Mouse (Mus musculus): ENCODE data around the gene Rgsl1. TPM values are rescaled to one million over a fixed set of nuclear protein-coding genes. Genes with fewer than 3 reads are reported as not detected.

Gene Rgsl1
- total RNA-seq, 2 experiments from 2014 or later = 1.7 to 2.6 TPM

- no peak overlapping the region for H3K27ac ChIP-seq
- no peak for TF ChIP-seq CTCF (IDR thresholded peaks at IDR 0.05)
- no peak overlapping the region for H3K4me3 ChIP-seq
- intact Hi-C loops (cut with DNase I) = no loop called here
- DNase-seq (ENCODE audit: extremely low spot score in 1 of 2, low spot score in 2 of 2) = no peak
Measured at GRCm38 (mm10) chr1:153830746-153831145, 13.2 kb downstream of the Rgsl1 start.

DNA sequence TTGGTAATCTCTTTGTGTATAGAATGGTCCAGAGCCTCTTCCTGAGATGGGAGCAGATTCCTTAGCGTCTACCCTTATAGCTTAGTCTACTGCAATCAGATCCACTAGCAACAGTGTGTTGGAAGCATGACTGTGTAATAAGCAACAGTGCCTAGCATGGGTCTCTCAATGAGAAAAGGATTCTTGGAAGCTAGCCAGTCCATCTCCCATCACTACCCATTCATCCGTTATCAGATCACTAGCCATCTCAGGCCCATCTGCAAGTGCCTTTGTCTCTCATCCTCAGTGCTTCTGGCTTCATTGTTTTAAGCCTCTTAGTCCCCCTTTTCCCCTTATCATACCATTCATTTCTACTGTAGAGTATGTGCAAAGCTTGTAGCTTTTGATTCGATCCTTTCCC is 23.7 kb downstream of the Rgsl1 start:
- TF ChIP-seq CTCF (IDR thresholded peaks at IDR 0.05) = no peak
- no peak for DNase-seq (ENCODE audit: extremely low spot score in 1 of 2, low spot score in 2 of 2)
- Histone ChIP-seq H3K27ac (no peak overlapping the region), H3K4me3 (no peak overlapping the region)
- intact Hi-C loops (cut with DNase I) = no loop called here

GRCm38 (mm10) chr1:153814278-153814677 is 29.7 kb downstream of the Rgsl1 start:
- no peak for DNase-seq (ENCODE audit: extremely low spot score in 1 of 2, low spot score in 2 of 2)

DNA sequence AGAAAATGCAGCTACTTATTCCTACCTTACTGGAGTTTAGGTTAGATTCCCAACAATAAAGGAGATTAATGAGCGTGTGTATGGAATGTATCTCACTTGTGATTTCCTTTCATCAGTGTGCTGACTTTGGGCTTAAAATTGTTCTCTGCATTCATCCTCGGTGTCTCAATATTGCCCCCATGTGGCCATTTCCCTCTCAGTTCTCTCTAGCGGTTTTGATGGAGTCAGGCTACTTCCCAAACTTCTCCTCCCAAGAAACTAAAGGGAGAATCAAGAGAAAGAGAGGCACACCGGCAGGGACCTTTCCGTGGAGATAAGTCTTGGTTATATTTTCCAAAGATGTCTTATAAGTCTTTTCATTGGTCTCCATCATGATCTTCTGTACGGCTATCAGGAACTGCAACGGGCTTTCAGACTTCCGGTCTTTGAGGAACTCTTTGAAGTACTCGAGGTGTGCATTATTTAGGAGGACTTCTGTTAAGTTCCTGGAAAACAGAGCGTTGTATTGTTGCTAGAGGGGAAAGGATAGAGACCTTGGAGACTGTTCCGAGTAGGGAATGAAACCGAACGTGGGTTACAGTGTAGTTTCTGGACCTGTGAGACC is 36.5 kb downstream of the Rgsl1 start:
- H3K4me3 ChIP-seq = no peak overlapping the region
- intact Hi-C loops (cut with DNase I) = loop anchor here (2.0 to 5.0 kb wide), 2 partner anchors 59 to 250 kb away; partner anchors contain the start of gene Rnasel
- TF ChIP-seq CTCF (IDR thresholded peaks at IDR 0.05) = peak; percentile 80
- DNase-seq (ENCODE audit: extremely low spot score in 1 of 2, low spot score in 2 of 2) = peak; percentile 49 to 66
- H3K27ac ChIP-seq = no peak overlapping the region

More at GRCm38 (mm10) chr1:153814278-153814677, 29.7 kb downstream of the Rgsl1 start:
- intact Hi-C loops (cut with DNase I) = no loop called here
- Histone ChIP-seq H3K27ac (no peak overlapping the region), H3K4me3 (no peak overlapping the region)
- TF ChIP-seq CTCF (IDR thresholded peaks at IDR 0.05) = no peak

DNA sequence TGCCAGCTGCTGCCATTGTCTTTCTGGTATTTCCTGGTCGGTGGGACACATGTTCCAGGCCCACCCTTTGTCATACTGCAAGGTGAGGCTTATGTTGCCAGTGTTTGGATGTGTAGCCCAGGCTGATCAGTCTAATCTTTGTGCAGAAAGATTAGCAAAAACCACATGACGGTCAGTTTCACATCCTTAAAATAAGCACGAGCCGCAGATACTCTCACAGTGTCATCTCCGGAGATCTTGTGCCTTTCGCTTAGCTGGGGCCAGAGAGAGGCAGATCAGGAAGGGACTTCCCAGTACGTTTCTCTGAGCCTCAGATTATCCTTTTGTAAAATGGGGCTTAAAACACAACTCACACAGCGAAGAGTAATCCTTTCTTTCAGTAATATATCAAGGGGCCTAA is 40.4 kb downstream of the Rgsl1 start:
- intact Hi-C loops (cut with DNase I) = no loop called here
- TF ChIP-seq CTCF (IDR thresholded peaks at IDR 0.05) = no peak
- no peak for DNase-seq (ENCODE audit: extremely low spot score in 1 of 2, low spot score in 2 of 2)

GRCm38 (mm10) chr1:153802691-153803090 is 41.3 kb downstream of the Rgsl1 start:
- TF ChIP-seq CTCF (IDR thresholded peaks at IDR 0.05) = no peak
- no peak for DNase-seq (ENCODE audit: extremely low spot score in 1 of 2, low spot score in 2 of 2)
- intact Hi-C loops (cut with DNase I) = no loop called here
- H3K27ac ChIP-seq = no peak overlapping the region
- no peak overlapping the region for H3K4me3 ChIP-seq

More for the DNA sequence above, 40.4 kb downstream of the Rgsl1 start:
- H3K4me3 ChIP-seq = no peak overlapping the region
- no peak overlapping the region for H3K27ac ChIP-seq

- intact Hi-C loops (cut with DNase I) = no loop called here
- no peak for DNase-seq (ENCODE audit: extremely low spot score in 1 of 2, low spot score in 2 of 2)
- Histone ChIP-seq H3K27ac (no peak overlapping the region), H3K4me3 (no peak overlapping the region)
- TF ChIP-seq CTCF (IDR thresholded peaks at IDR 0.05) = no peak
Measured at GRCm38 (mm10) chr1:153794241-153794640, 49.7 kb downstream of the Rgsl1 start.

DNA sequence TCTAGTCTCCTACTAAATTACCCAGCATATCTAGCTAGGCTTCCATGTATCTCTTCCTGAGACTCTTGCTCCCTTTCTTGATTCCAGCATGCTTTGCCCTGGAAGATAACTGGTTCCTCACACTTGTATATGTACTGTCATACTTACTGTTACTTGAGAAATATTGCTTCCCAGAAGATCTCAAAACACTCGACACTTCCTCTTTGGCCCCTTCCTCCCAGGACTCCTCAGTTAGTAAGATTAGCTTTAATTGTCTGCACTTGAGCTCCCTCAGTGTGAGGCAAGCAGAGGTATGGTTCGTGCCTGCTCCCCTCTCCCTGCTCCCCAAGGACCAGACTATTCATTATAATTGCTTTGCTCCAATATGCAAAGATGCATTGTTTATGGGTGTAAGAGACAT is 53.2 kb downstream of the Rgsl1 start:
- intact Hi-C loops (cut with DNase I) = no loop called here
- no peak for TF ChIP-seq CTCF (IDR thresholded peaks at IDR 0.05)
- Histone ChIP-seq H3K4me3 (no peak overlapping the region), H3K27ac (no peak overlapping the region)
- no peak for DNase-seq (ENCODE audit: extremely low spot score in 1 of 2, low spot score in 2 of 2)

DNA sequence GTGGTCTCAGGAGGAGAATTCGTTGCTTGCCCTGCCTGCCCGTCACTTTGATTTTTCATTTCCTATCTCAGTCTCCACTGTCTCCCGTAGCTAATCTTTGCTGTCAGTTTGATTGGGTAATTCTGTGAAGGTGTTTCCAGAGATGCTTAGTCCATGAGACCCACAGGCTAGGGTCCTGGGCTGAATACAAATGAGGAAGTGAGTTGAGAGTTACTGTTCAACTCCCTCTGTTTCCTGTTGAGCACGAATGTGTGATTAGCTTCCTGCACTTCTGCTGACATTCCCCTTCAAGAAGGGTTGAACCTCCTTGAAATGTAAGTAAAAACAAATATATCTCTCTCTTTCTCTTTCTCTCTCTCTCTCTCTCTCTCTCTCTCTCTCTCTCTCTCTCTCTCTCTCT is 58.3 kb downstream of the Rgsl1 start:
- DNase-seq (ENCODE audit: extremely low spot score in 1 of 2, low spot score in 2 of 2) = no peak
- Histone ChIP-seq H3K4me3 (no peak overlapping the region), H3K27ac (no peak overlapping the region)
- intact Hi-C loops (cut with DNase I) = no loop called here
- no peak for TF ChIP-seq CTCF (IDR thresholded peaks at IDR 0.05)

DNA sequence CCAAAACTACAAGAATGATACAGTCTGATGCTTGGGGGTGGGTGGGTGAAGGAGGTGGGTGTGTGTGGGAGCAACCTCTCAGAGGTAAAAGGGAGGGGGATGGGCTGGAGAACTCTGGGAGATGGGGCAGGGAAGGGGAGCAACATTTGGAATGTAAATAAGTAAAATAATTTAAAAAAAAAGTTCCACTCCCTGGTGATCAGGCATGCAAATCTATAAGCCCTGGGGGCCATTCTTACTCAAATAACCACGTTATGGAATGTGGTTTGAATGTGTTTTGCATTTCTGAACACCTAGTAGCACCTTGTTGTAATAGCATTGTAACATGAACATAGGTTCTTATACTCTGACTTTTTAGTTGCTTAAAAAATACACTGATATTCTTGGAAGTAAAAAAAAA is 60.6 kb downstream of the Rgsl1 start:
- no peak for DNase-seq (ENCODE audit: extremely low spot score in 1 of 2, low spot score in 2 of 2)
- Histone ChIP-seq H3K27ac (no peak overlapping the region), H3K4me3 (no peak overlapping the region)
- TF ChIP-seq CTCF (IDR thresholded peaks at IDR 0.05) = no peak
- intact Hi-C loops (cut with DNase I) = no loop called here

GRCm38 (mm10) chr1:153778205-153778604 is 65.7 kb downstream of the Rgsl1 start:
- no peak overlapping the region for H3K27ac ChIP-seq
- no peak for DNase-seq (ENCODE audit: extremely low spot score in 1 of 2, low spot score in 2 of 2)
- intact Hi-C loops (cut with DNase I) = no loop called here
- no peak for TF ChIP-seq CTCF (IDR thresholded peaks at IDR 0.05)
- H3K4me3 ChIP-seq = no peak overlapping the region

GRCm38 (mm10) chr1:153776257-153776656 is 67.7 kb downstream of the Rgsl1 start:
- no peak for DNase-seq (ENCODE audit: extremely low spot score in 1 of 2, low spot score in 2 of 2)
- intact Hi-C loops (cut with DNase I) = no loop called here

DNA sequence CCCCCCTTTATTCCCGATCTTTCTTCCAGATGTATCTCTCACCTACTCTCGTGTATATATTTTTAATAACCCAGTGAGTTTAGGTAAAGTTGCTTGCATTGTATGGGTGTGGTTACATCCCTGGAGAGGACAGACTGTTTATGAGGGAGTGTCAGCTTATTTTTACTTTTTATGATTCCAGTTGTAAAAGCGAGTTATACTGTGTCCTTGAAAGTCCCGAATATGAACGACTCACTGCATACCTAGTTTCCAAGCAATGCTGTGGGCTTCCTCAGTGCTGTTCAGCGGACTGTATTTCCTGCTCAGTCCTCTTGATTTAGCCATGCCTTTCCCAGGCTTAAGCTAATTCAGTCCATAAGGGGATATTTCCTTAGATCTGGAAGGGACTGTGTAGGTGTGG is 68.8 kb downstream of the Rgsl1 start:
- Histone ChIP-seq H3K4me3 (no peak overlapping the region), H3K27ac (no peak overlapping the region)
- no peak for DNase-seq (ENCODE audit: extremely low spot score in 1 of 2, low spot score in 2 of 2)
- intact Hi-C loops (cut with DNase I) = no loop called here
- TF ChIP-seq CTCF (IDR thresholded peaks at IDR 0.05) = no peak

More at GRCm38 (mm10) chr1:153776257-153776656, 67.7 kb downstream of the Rgsl1 start:
- H3K4me3 ChIP-seq = no peak overlapping the region
- no peak overlapping the region for H3K27ac ChIP-seq
- TF ChIP-seq CTCF (IDR thresholded peaks at IDR 0.05) = no peak
